Mouse (Mus musculus): Measurements from ENCODE around the gene Plppr1. TPM values are rescaled to one million over a fixed set of nuclear protein-coding genes. Genes with fewer than 3 reads are reported as not detected.
"Not testable (repeated sequence)": the region's sequence is repeated elsewhere in the genome, so short reads cannot be mapped to it uniquely, and the experiment has no call there.

The Plppr1 gene
- polyA plus RNA-seq, 1 experiment: not detected

DNA sequence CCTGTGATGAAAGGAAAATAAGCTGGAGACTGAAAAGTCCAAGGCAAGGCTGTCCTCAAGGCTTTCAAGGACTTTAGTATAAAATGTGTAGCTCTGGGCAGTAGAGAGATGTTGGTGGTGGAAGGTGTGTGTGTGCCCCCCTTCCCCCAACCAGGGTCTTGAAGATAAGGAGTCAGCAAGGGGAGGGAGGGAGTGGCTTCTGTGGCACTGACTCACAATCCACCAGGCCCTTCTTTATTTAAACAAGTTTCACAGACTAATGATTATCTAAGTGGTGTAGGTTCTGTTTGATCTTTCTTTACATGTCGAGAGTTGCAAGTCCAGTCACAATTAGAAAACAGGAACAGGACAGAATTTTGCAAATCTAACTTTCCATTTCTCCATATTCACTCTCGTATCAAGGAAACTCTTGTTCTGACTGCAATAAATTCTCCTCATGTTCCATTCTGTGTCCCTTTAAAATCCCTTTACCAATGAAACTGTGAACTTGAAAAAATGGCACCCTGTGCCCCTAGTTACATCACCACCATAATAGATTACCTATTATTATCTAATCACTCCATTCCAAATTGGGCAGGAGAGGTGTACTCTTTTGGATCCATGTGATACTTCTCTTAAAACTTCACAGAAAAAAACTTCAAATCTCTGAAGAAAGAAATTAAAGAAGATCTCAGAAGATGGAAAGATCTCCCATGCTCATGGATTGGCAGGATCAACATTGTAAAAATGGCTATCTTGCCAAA is 324.7 kb downstream of the Plppr1 start:
- not testable (repeated sequence) for DNase-seq (ENCODE audit: low spot score)

DNA sequence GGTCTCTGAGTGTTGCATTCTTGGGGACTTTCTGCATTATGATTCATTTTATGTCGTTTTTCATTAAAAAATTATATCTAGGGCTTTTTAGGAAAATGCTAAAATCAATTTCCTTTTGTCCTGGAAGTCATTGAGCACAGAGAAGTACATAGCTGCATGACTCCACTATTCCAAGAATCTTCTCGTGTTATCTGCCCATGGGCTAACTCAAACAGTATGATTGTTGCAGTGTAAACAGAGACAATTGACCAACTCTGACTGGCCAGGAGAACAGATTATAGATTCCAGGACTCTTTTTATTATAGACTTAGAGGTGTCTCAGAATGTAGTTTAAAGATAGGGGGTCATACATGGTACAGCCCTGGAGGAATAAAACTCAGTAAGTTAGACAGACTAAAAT is 327.8 kb downstream of the Plppr1 start:
- DNase-seq (ENCODE audit: low spot score): no peak
